Mouse (Mus musculus): ENCODE data around the gene Milr1. TPM values are rescaled to one million over a fixed set of nuclear protein-coding genes. Genes with fewer than 3 reads are reported as not detected.
A peak's percentile ranks its signal among the peaks of the same experiment; 100 is the strongest.
"Not testable (repeated sequence)": the region's sequence is repeated elsewhere in the genome, so short reads cannot be mapped to it uniquely, and the experiment has no call there.

Gene Milr1
- polyA plus RNA-seq, 1 experiment from 2014 or later = 0.67 TPM

- H3K27me3 ChIP-seq (ENCODE audit: low read depth, poor library complexity, severe bottlenecking); H3K9me3 ChIP-seq (replicated peaks); DNase-seq (ENCODE audit: low spot score); H3K36me3 ChIP-seq; H3K27ac ChIP-seq (replicated peaks); H3K4me3 ChIP-seq: not testable (repeated sequence)
- H3K4me1 ChIP-seq = peaks cover 32% of the 10 kb centered on the region
- 92% methylated on average over 8 of the region's 8 CpGs for WGBS
Observed at GRCm38 (mm10) chr11:106740724-106741123, 10.3 kb upstream of the Milr1 start.

GRCm38 (mm10) chr11:106741232-106741631 lies 9.8 kb upstream of the Milr1 start:
- peaks cover 5% of the 10 kb centered on the region; the same call in 1 of the 2 replicates for H3K27me3 ChIP-seq (ENCODE audit: low read depth, poor library complexity, severe bottlenecking)
- H3K27ac ChIP-seq (replicated peaks) = no peak overlapping the region
- DNase-seq (ENCODE audit: low spot score) = peak; percentile 53
- 57% methylated on average over 6 of the region's 6 CpGs for WGBS
- H3K36me3 ChIP-seq = no peaks in the 10 kb centered on the region
- H3K9me3 ChIP-seq (replicated peaks) = no peaks in the 10 kb centered on the region
- H3K4me1 ChIP-seq = peaks cover 27% of the 10 kb centered on the region
- no peak overlapping the region for H3K4me3 ChIP-seq

- Histone ChIP-seq H3K4me3 (no peak overlapping the region), H3K36me3 (no peaks in the 10 kb centered on the region), H3K4me1 (peaks cover 21% of the 10 kb centered on the region), H3K27ac (replicated peaks) (no peak overlapping the region), H3K9me3 (replicated peaks) (no peaks in the 10 kb centered on the region), H3K27me3 (ENCODE audit: low read depth, poor library complexity, severe bottlenecking) (peaks cover 5% of the 10 kb centered on the region; the same call in 1 of the 2 replicates)
- no peak for DNase-seq (ENCODE audit: low spot score)
- WGBS = 88% methylated on average over 3 of the region's 3 CpGs
Observed at GRCm38 (mm10) chr11:106741826-106742225, 9.2 kb upstream of the Milr1 start.

- H3K27ac ChIP-seq (replicated peaks) = no peak overlapping the region
- no peaks in the 10 kb centered on the region for H3K36me3 ChIP-seq
- peaks cover 15% of the 10 kb centered on the region for H3K4me1 ChIP-seq
- H3K4me3 ChIP-seq = no peak overlapping the region
- WGBS = 55% methylated on average over 6 of the region's 6 CpGs
- H3K9me3 ChIP-seq (replicated peaks) = peaks cover 3% of the 10 kb centered on the region; the same call in 1 of the 2 replicates
- no peak for DNase-seq (ENCODE audit: low spot score)
- peaks cover 5% of the 10 kb centered on the region; the same call in 1 of the 2 replicates for H3K27me3 ChIP-seq (ENCODE audit: low read depth, poor library complexity, severe bottlenecking)
Observed at GRCm38 (mm10) chr11:106742388-106742841, 8.6 kb upstream of the Milr1 start.

- peaks cover 8% of the 10 kb centered on the region for H3K4me1 ChIP-seq
- no peaks in the 10 kb centered on the region for H3K27me3 ChIP-seq (ENCODE audit: low read depth, poor library complexity, severe bottlenecking)
- 91% methylated on average over 5 of the region's 5 CpGs for WGBS
- H3K4me3 ChIP-seq = no peak overlapping the region
- no peak overlapping the region for H3K27ac ChIP-seq (replicated peaks)
- H3K36me3 ChIP-seq = no peaks in the 10 kb centered on the region
- no peak for DNase-seq (ENCODE audit: low spot score)
- peaks cover 5% of the 10 kb centered on the region; the same call in 1 of the 2 replicates for H3K9me3 ChIP-seq (replicated peaks)
Observed at GRCm38 (mm10) chr11:106744949-106745348, 6.1 kb upstream of the Milr1 start.

GRCm38 (mm10) chr11:106749557-106750120 lies 1.4 kb upstream of the Milr1 start:
- not testable (repeated sequence) for H3K27ac ChIP-seq (replicated peaks); H3K4me3 ChIP-seq; H3K4me1 ChIP-seq; DNase-seq (ENCODE audit: low spot score); H3K9me3 ChIP-seq (replicated peaks); H3K27me3 ChIP-seq (ENCODE audit: low read depth, poor library complexity, severe bottlenecking); H3K36me3 ChIP-seq
- WGBS = 92% methylated on average over 7 of the region's 7 CpGs

GRCm38 (mm10) chr11:106750121-106750751 lies 790 bp upstream of the Milr1 start, which contains the start of gene Pecam1:
Gene Pecam1 (minus strand): TSS chr11:106750628.
- 92% methylated on average over 13 of the region's 13 CpGs for WGBS
- H3K9me3 ChIP-seq (replicated peaks) = peaks cover 5% of the 10 kb centered on the region; the same call in 1 of the 2 replicates
- no peak within 1 kb of the TSS for H3K4me3 ChIP-seq
- H3K36me3 ChIP-seq = no peaks in the 10 kb centered on the region
- H3K4me1 ChIP-seq = no peaks in the 10 kb centered on the region
- no peaks in the 10 kb centered on the region for H3K27me3 ChIP-seq (ENCODE audit: low read depth, poor library complexity, severe bottlenecking)
- no peak within 1 kb of the TSS for H3K27ac ChIP-seq (replicated peaks)
- DNase-seq (ENCODE audit: low spot score) = no peak

GRCm38 (mm10) chr11:106752103-106752502 lies 1.1 kb downstream of the Milr1 start:
- H3K9me3 ChIP-seq (replicated peaks) = peaks cover 5% of the 10 kb centered on the region; the same call in 1 of the 2 replicates
- no peak overlapping the region for H3K4me3 ChIP-seq
- H3K27ac ChIP-seq (replicated peaks) = no peak overlapping the region
- no peaks in the 10 kb centered on the region for H3K4me1 ChIP-seq
- no peaks in the 10 kb centered on the region for H3K36me3 ChIP-seq
- no peaks in the 10 kb centered on the region for H3K27me3 ChIP-seq (ENCODE audit: low read depth, poor library complexity, severe bottlenecking)
- no peak for DNase-seq (ENCODE audit: low spot score)
- 92% methylated on average over 7 of the region's 7 CpGs for WGBS

- no peak for DNase-seq (ENCODE audit: low spot score)
- 90% methylated on average over 6 of the region's 6 CpGs for WGBS
- H3K4me1 ChIP-seq = no peaks in the 10 kb centered on the region
Observed at GRCm38 (mm10) chr11:106753314-106753713, 2.3 kb downstream of the Milr1 start.

GRCm38 (mm10) chr11:106755583-106755982 lies 4.6 kb downstream of the Milr1 start:
- Histone ChIP-seq H3K27ac (replicated peaks) (no peak overlapping the region), H3K27me3 (ENCODE audit: low read depth, poor library complexity, severe bottlenecking) (no peaks in the 10 kb centered on the region), H3K4me3 (no peak overlapping the region), H3K36me3 (no peaks in the 10 kb centered on the region), H3K9me3 (replicated peaks) (no peaks in the 10 kb centered on the region), H3K4me1 (no peaks in the 10 kb centered on the region)
- WGBS = 28% methylated on average over 5 of the region's 5 CpGs
- DNase-seq (ENCODE audit: low spot score) = no peak

More at GRCm38 (mm10) chr11:106753314-106753713, 2.3 kb downstream of the Milr1 start:
- Histone ChIP-seq H3K27ac (replicated peaks) (no peak overlapping the region), H3K36me3 (no peaks in the 10 kb centered on the region), H3K27me3 (ENCODE audit: low read depth, poor library complexity, severe bottlenecking) (no peaks in the 10 kb centered on the region), H3K4me3 (no peak overlapping the region), H3K9me3 (replicated peaks) (no peaks in the 10 kb centered on the region)

GRCm38 (mm10) chr11:106759028-106759427 lies 8.0 kb downstream of the Milr1 start:
- Histone ChIP-seq H3K36me3 (peaks cover 2% of the 10 kb centered on the region; the same call in 1 of the 2 replicates), H3K27me3 (ENCODE audit: low read depth, poor library complexity, severe bottlenecking) (no peaks in the 10 kb centered on the region), H3K4me1 (peaks cover 13% of the 10 kb centered on the region), H3K4me3 (no peak overlapping the region), H3K27ac (replicated peaks) (no peak overlapping the region), H3K9me3 (replicated peaks) (no peaks in the 10 kb centered on the region)
- WGBS = 93% methylated on average over 3 of the region's 3 CpGs
- no peak for DNase-seq (ENCODE audit: low spot score)

- WGBS = 93% methylated on average over 5 of the region's 5 CpGs
Observed at GRCm38 (mm10) chr11:106760511-106760910, 9.5 kb downstream of the Milr1 start.

GRCm38 (mm10) chr11:106762139-106762799 lies 11.2 kb downstream of the Milr1 start:
- Histone ChIP-seq H3K27me3 (ENCODE audit: low read depth, poor library complexity, severe bottlenecking) (no peaks in the 10 kb centered on the region), H3K4me1 (peaks cover 13% of the 10 kb centered on the region), H3K27ac (replicated peaks) (peak overlapping the region; percentile 57; the same call in 1 of the 2 replicates), H3K9me3 (replicated peaks) (no peaks in the 10 kb centered on the region), H3K36me3 (peaks cover 27% of the 10 kb centered on the region), H3K4me3 (no peak overlapping the region)
- WGBS = 56% methylated on average over 5 of the region's 5 CpGs
- no peak for DNase-seq (ENCODE audit: low spot score)

More at GRCm38 (mm10) chr11:106760511-106760910, 9.5 kb downstream of the Milr1 start:
- Histone ChIP-seq H3K9me3 (replicated peaks) (no peaks in the 10 kb centered on the region), H3K4me1 (peaks cover 13% of the 10 kb centered on the region), H3K4me3 (no peak overlapping the region), H3K27ac (replicated peaks) (no peak overlapping the region), H3K27me3 (ENCODE audit: low read depth, poor library complexity, severe bottlenecking) (no peaks in the 10 kb centered on the region), H3K36me3 (peaks cover 11% of the 10 kb centered on the region)
- DNase-seq (ENCODE audit: low spot score) = no peak

Data from midbrain, embryonic 10.5 days (tissue).